Mouse (Mus musculus) lung, adult 2 months (tissue): ENCODE results near the gene Pgbd5. TPM values are rescaled to one million over a fixed set of nuclear protein-coding genes. Genes with fewer than 3 reads are reported as not detected.

Experiments used
- DNase-seq: peaks from one replicate; pipeline ENCODE4 v3.0.0; 2022
- H3K4me1 ChIP-seq: fragments of 200-500 bp; 2 replicates; pipeline ENCODE4 v1.6.1; 2011; ENCODE audit warnings: low read length; ENCODE audit not compliant: control insufficient read depth, insufficient read depth
- H3K4me3 ChIP-seq: fragments of 200-500 bp; replicated peaks from 2 replicates; pipeline ENCODE3; 2011; ENCODE audit warnings: low read depth, mild to moderate bottlenecking, control low read depth, low read length; ENCODE audit errors: extremely low read depth
- CTCF ChIP-seq: fragments of 200-500 bp; IDR thresholded peaks from 2 replicates; pipeline ENCODE4 v1.5.1; 2011; ENCODE audit warnings: mild to moderate bottlenecking, low read length, control low read depth; ENCODE audit not compliant: insufficient read depth
- POLR2A ChIP-seq: fragments of 200-500 bp; IDR thresholded peaks from 2 replicates; pipeline ENCODE4 v1.6.1; 2011; ENCODE audit warnings: low read depth, mild to moderate bottlenecking, control low read depth, low read length, borderline replicate concordance; ENCODE audit errors: extremely low read depth
- WGBS: fragments of 180-500 bp; shearing (Covaris S2); methylation state at CpG from one replicate; pipeline ENCODE4 v1.1.7; 2018; 5-methylcytosine and 5-hydroxymethylcytosine counted together
- polyA plus RNA-seq: library from polyadenylated mRNA; depleted of rRNA; stranded (reverse); fragments of >200 nt; gene quantifications from 2 replicates; pipeline ENCODE4 v1.2.3, GENCODE M21; 2012

Gene Pgbd5
- polyA plus RNA-seq, 1 experiment: 0.46 TPM

GRCm38 (mm10) chr8:124360911-124361310 lies 78.5 kb downstream of the Pgbd5 start:
- TF ChIP-seq POLR2A (no peak), CTCF (no peak)
- WGBS: 76% methylated on average over 3 of the region's 3 CpGs
- no peak for DNase-seq
- H3K4me1 ChIP-seq: no peaks in the 10 kb centered on the region
- no peak overlapping the region for H3K4me3 ChIP-seq

GRCm38 (mm10) chr8:124351636-124352035 lies 87.8 kb downstream of the Pgbd5 start:
- Histone ChIP-seq H3K4me3 (no peak overlapping the region), H3K4me1 (no peaks in the 10 kb centered on the region)
- WGBS: 64% methylated on average over 5 of the region's 5 CpGs
- no peak for DNase-seq
- TF ChIP-seq POLR2A (no peak), CTCF (no peak)

- no peak overlapping the region for H3K4me3 ChIP-seq
- 36% methylated on average over 7 of the region's 7 CpGs for WGBS
- no peaks in the 10 kb centered on the region for H3K4me1 ChIP-seq
- TF ChIP-seq POLR2A (no peak), CTCF (peak; percentile 88)
- peak; percentile 85 for DNase-seq
Observed at GRCm38 (mm10) chr8:124349663-124350062, 89.8 kb downstream of the Pgbd5 start.

GRCm38 (mm10) chr8:124348087-124348486 lies 91.4 kb downstream of the Pgbd5 start:
- WGBS: 54% methylated on average over 1 of the region's 1 CpGs
- Histone ChIP-seq H3K4me3 (no peak overlapping the region), H3K4me1 (no peaks in the 10 kb centered on the region)
- TF ChIP-seq POLR2A: no peak
- no peak for TF ChIP-seq CTCF
- DNase-seq: no peak

- 41% methylated on average over 19 of the region's 19 CpGs for WGBS
- Histone ChIP-seq H3K4me1 (no peaks in the 10 kb centered on the region), H3K4me3 (no peak overlapping the region)
- DNase-seq: peak; percentile 59
- TF ChIP-seq CTCF (peak; percentile 82), POLR2A (no peak)
Observed at GRCm38 (mm10) chr8:124346852-124347523, 92.5 kb downstream of the Pgbd5 start.

GRCm38 (mm10) chr8:124345098-124345497 lies 94.4 kb downstream of the Pgbd5 start:
- TF ChIP-seq CTCF (no peak), POLR2A (no peak)
- 56% methylated on average over 10 of the region's 10 CpGs for WGBS
- DNase-seq: no peak
- H3K4me3 ChIP-seq: no peak overlapping the region
- 0 out of 2 replicates have a peak, but pooled peaks cover 3% of the 10 kb centered on the region for H3K4me1 ChIP-seq

GRCm38 (mm10) chr8:124343991-124344390 lies 95.5 kb downstream of the Pgbd5 start:
- 78% methylated on average over 12 of the region's 12 CpGs for WGBS
- no peak for TF ChIP-seq CTCF
- TF ChIP-seq POLR2A: no peak

GRCm38 (mm10) chr8:124343151-124343550 lies 96.3 kb downstream of the Pgbd5 start:
- TF ChIP-seq CTCF: no peak
- TF ChIP-seq POLR2A: no peak
- no peak overlapping the region for H3K4me3 ChIP-seq
- H3K4me1 ChIP-seq: 0 out of 2 replicates have a peak, but pooled peaks cover 3% of the 10 kb centered on the region
- WGBS: 91% methylated on average over 15 of the region's 15 CpGs
- DNase-seq: no peak

More at GRCm38 (mm10) chr8:124343991-124344390, 95.5 kb downstream of the Pgbd5 start:
- H3K4me3 ChIP-seq: no peak overlapping the region
- no peak for DNase-seq
- H3K4me1 ChIP-seq: 0 out of 2 replicates have a peak, but pooled peaks cover 3% of the 10 kb centered on the region

GRCm38 (mm10) chr8:124340360-124341068 lies 98.9 kb downstream of the Pgbd5 start:
- 70% methylated on average over 17 of the region's 17 CpGs for WGBS
- no peak for DNase-seq

GRCm38 (mm10) chr8:124339742-124340141 lies 99.7 kb downstream of the Pgbd5 start:
- DNase-seq: no peak
- TF ChIP-seq CTCF (no peak), POLR2A (no peak)
- Histone ChIP-seq H3K4me3 (no peak overlapping the region), H3K4me1 (0 out of 2 replicates have a peak, but pooled peaks cover 3% of the 10 kb centered on the region)
- WGBS: 79% methylated on average over 3 of the region's 3 CpGs

More at GRCm38 (mm10) chr8:124340360-124341068, 98.9 kb downstream of the Pgbd5 start:
- Histone ChIP-seq H3K4me3 (no peak overlapping the region), H3K4me1 (0 out of 2 replicates have a peak, but pooled peaks cover 3% of the 10 kb centered on the region)
- no peak for TF ChIP-seq POLR2A
- TF ChIP-seq CTCF: no peak
